Mouse (Mus musculus): ENCODE measurements at regions not wholly inside any gene's neighbourhood (a gene's known extent, or its start where the extent isn't known, plus 50 kb on each side); places are given as distances from the start of the nearest gene placed in this dataset.

DNA sequence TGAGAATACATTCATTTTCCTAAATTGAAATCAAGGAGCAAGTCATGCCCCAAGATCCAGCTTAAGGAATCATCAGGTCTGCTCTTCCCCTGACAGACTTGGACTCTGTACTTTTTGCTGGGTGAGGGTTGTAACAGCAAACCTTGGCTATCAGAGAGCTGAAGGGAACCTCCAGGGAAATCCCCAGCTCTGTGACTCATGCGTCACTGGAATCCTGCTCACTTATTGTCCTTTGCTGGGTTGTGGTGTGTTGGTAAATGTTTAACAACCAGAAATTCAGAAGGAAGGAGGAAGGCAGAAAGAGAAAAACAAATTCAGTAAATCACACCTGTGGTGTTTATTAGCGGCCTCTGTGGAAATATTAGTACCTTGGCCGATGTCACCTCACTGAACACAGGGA, 184.8 kb downstream of the Rnd3 start:
- no peak for TF ChIP-seq EP300 (IDR thresholded peaks at IDR 0.05)
- TF ChIP-seq CTCF (IDR thresholded peaks at IDR 0.05): no peak

Measured in lung, postnatal 0 days (tissue).